Mouse (Mus musculus): ENCODE measurements around the gene Gm20388. TPM values are rescaled to one million over a fixed set of nuclear protein-coding genes. Genes with fewer than 3 reads are reported as not detected.

The Gm20388 gene
- polyA plus RNA-seq, 1 experiment from 2014 or later: not detected

- DNase-seq (ENCODE audit: low spot score): no peak
- no peaks in the 10 kb centered on the region for H3K27me3 ChIP-seq (ENCODE audit: control insufficient read depth, insufficient read depth, low read length)
- no peaks in the 10 kb centered on the region for H3K9me3 ChIP-seq (ENCODE audit: control insufficient read depth, low read length)
- H3K4me2 ChIP-seq (ENCODE audit: low read depth, severe bottlenecking): no peak overlapping the region
- H3K36me3 ChIP-seq (ENCODE audit: control insufficient read depth, insufficient read depth, low read length): no peaks in the 10 kb centered on the region
- H3K27ac ChIP-seq (replicated peaks; ENCODE audit: low read depth, low read length): no peak overlapping the region
- H3K9ac ChIP-seq (ENCODE audit: low read length): no peak overlapping the region
- no peak for ATAC-seq (ENCODE audit: insufficient number of reproducible peaks, low FRiP score, low TSS enrichment, low read depth)
- peaks cover 18% of the 10 kb centered on the region for H3K4me1 ChIP-seq (ENCODE audit: control insufficient read depth, insufficient read depth, low read length)
- H3K4me3 ChIP-seq (ENCODE audit: low read depth, low read length): no peak overlapping the region
- 84% methylated on average over 7 of the region's 7 CpGs for WGBS
Measured at GRCm38 (mm10) chr8:122920890-122921289, 3010.2 kb downstream of the Gm20388 start.

GRCm38 (mm10) chr8:122922945-122923344, 3012.3 kb downstream of the Gm20388 start:
- no peaks in the 10 kb centered on the region for H3K36me3 ChIP-seq (ENCODE audit: control insufficient read depth, insufficient read depth, low read length)
- H3K4me3 ChIP-seq (ENCODE audit: low read depth, low read length): no peak overlapping the region
- DNase-seq (ENCODE audit: low spot score) (no peak), ATAC-seq (ENCODE audit: insufficient number of reproducible peaks, low FRiP score, low TSS enrichment, low read depth) (no peak)
- no peaks in the 10 kb centered on the region for H3K27me3 ChIP-seq (ENCODE audit: control insufficient read depth, insufficient read depth, low read length)
- WGBS: 83% methylated on average over 3 of the region's 3 CpGs
- no peak overlapping the region for H3K4me2 ChIP-seq (ENCODE audit: low read depth, severe bottlenecking)
- H3K4me1 ChIP-seq (ENCODE audit: control insufficient read depth, insufficient read depth, low read length): peaks cover 16% of the 10 kb centered on the region
- H3K27ac ChIP-seq (replicated peaks; ENCODE audit: low read depth, low read length): no peak overlapping the region
- no peak overlapping the region for H3K9ac ChIP-seq (ENCODE audit: low read length)
- no peaks in the 10 kb centered on the region for H3K9me3 ChIP-seq (ENCODE audit: control insufficient read depth, low read length)

- no peak overlapping the region for H3K9ac ChIP-seq (ENCODE audit: low read length)
- no peaks in the 10 kb centered on the region for H3K27me3 ChIP-seq (ENCODE audit: control insufficient read depth, insufficient read depth, low read length)
- H3K4me2 ChIP-seq (ENCODE audit: low read depth, severe bottlenecking): no peak overlapping the region
- no peaks in the 10 kb centered on the region for H3K9me3 ChIP-seq (ENCODE audit: control insufficient read depth, low read length)
- no peak overlapping the region for H3K27ac ChIP-seq (replicated peaks; ENCODE audit: low read depth, low read length)
- peaks cover 10% of the 10 kb centered on the region for H3K4me1 ChIP-seq (ENCODE audit: control insufficient read depth, insufficient read depth, low read length)
- 67% methylated on average over 7 of the region's 7 CpGs for WGBS
- DNase-seq (ENCODE audit: low spot score) (no peak), ATAC-seq (ENCODE audit: insufficient number of reproducible peaks, low FRiP score, low TSS enrichment, low read depth) (no peak)
- no peaks in the 10 kb centered on the region for H3K36me3 ChIP-seq (ENCODE audit: control insufficient read depth, insufficient read depth, low read length)
- H3K4me3 ChIP-seq (ENCODE audit: low read depth, low read length): no peak overlapping the region
Measured at GRCm38 (mm10) chr8:122923431-122924090, 3012.9 kb downstream of the Gm20388 start.

GRCm38 (mm10) chr8:122924091-122924490, 3013.4 kb downstream of the Gm20388 start:
- WGBS: 77% methylated on average over 6 of the region's 6 CpGs
- Histone ChIP-seq H3K36me3 (ENCODE audit: control insufficient read depth, insufficient read depth, low read length) (no peaks in the 10 kb centered on the region), H3K4me3 (ENCODE audit: low read depth, low read length) (no peak overlapping the region), H3K4me2 (ENCODE audit: low read depth, severe bottlenecking) (no peak overlapping the region), H3K9me3 (ENCODE audit: control insufficient read depth, low read length) (no peaks in the 10 kb centered on the region), H3K27me3 (ENCODE audit: control insufficient read depth, insufficient read depth, low read length) (no peaks in the 10 kb centered on the region), H3K9ac (ENCODE audit: low read length) (no peak overlapping the region), H3K4me1 (ENCODE audit: control insufficient read depth, insufficient read depth, low read length) (peaks cover 6% of the 10 kb centered on the region; the same call in 1 of the 2 replicates), H3K27ac (replicated peaks; ENCODE audit: low read depth, low read length) (no peak overlapping the region)
- DNase-seq (ENCODE audit: low spot score) (no peak), ATAC-seq (ENCODE audit: insufficient number of reproducible peaks, low FRiP score, low TSS enrichment, low read depth) (no peak)

GRCm38 (mm10) chr8:122925939-122926722, 3015.5 kb downstream of the Gm20388 start:
- Histone ChIP-seq H3K36me3 (ENCODE audit: control insufficient read depth, insufficient read depth, low read length) (no peaks in the 10 kb centered on the region), H3K27me3 (ENCODE audit: control insufficient read depth, insufficient read depth, low read length) (no peaks in the 10 kb centered on the region), H3K9ac (ENCODE audit: low read length) (no peak overlapping the region), H3K27ac (replicated peaks; ENCODE audit: low read depth, low read length) (no peak overlapping the region), H3K4me2 (ENCODE audit: low read depth, severe bottlenecking) (no peak overlapping the region), H3K4me3 (ENCODE audit: low read depth, low read length) (no peak overlapping the region), H3K9me3 (ENCODE audit: control insufficient read depth, low read length) (no peaks in the 10 kb centered on the region), H3K4me1 (ENCODE audit: control insufficient read depth, insufficient read depth, low read length) (peaks cover 6% of the 10 kb centered on the region; the same call in 1 of the 2 replicates)
- WGBS: 87% methylated on average over 8 of the region's 8 CpGs
- DNase-seq (ENCODE audit: low spot score) (no peak), ATAC-seq (ENCODE audit: insufficient number of reproducible peaks, low FRiP score, low TSS enrichment, low read depth) (no peak)

- Histone ChIP-seq H3K9ac (ENCODE audit: low read length) (no peak overlapping the region), H3K4me3 (ENCODE audit: low read depth, low read length) (no peak overlapping the region), H3K36me3 (ENCODE audit: control insufficient read depth, insufficient read depth, low read length) (no peaks in the 10 kb centered on the region), H3K4me2 (ENCODE audit: low read depth, severe bottlenecking) (no peak overlapping the region), H3K9me3 (ENCODE audit: control insufficient read depth, low read length) (no peaks in the 10 kb centered on the region), H3K4me1 (ENCODE audit: control insufficient read depth, insufficient read depth, low read length) (peaks cover 6% of the 10 kb centered on the region; the same call in 1 of the 2 replicates), H3K27ac (replicated peaks; ENCODE audit: low read depth, low read length) (no peak overlapping the region), H3K27me3 (ENCODE audit: control insufficient read depth, insufficient read depth, low read length) (no peaks in the 10 kb centered on the region)
- WGBS: 81% methylated on average over 7 of the region's 7 CpGs
- ATAC-seq (ENCODE audit: insufficient number of reproducible peaks, low FRiP score, low TSS enrichment, low read depth) (no peak), DNase-seq (ENCODE audit: low spot score) (no peak)
Measured at GRCm38 (mm10) chr8:122926782-122927181, 3016.1 kb downstream of the Gm20388 start.

GRCm38 (mm10) chr8:122927841-122928240, 3017.2 kb downstream of the Gm20388 start:
- H3K27ac ChIP-seq (replicated peaks; ENCODE audit: low read depth, low read length): no peak overlapping the region
- no peak overlapping the region for H3K4me2 ChIP-seq (ENCODE audit: low read depth, severe bottlenecking)
- no peak overlapping the region for H3K4me3 ChIP-seq (ENCODE audit: low read depth, low read length)
- H3K4me1 ChIP-seq (ENCODE audit: control insufficient read depth, insufficient read depth, low read length): peaks cover 6% of the 10 kb centered on the region; the same call in 1 of the 2 replicates
- H3K36me3 ChIP-seq (ENCODE audit: control insufficient read depth, insufficient read depth, low read length): no peaks in the 10 kb centered on the region
- no peaks in the 10 kb centered on the region for H3K9me3 ChIP-seq (ENCODE audit: control insufficient read depth, low read length)
- WGBS: 79% methylated on average over 3 of the region's 3 CpGs
- no peaks in the 10 kb centered on the region for H3K27me3 ChIP-seq (ENCODE audit: control insufficient read depth, insufficient read depth, low read length)
- DNase-seq (ENCODE audit: low spot score) (no peak), ATAC-seq (ENCODE audit: insufficient number of reproducible peaks, low FRiP score, low TSS enrichment, low read depth) (no peak)
- no peak overlapping the region for H3K9ac ChIP-seq (ENCODE audit: low read length)

GRCm38 (mm10) chr8:122928631-122929224, 3018.1 kb downstream of the Gm20388 start:
- H3K27ac ChIP-seq (replicated peaks; ENCODE audit: low read depth, low read length): no peak overlapping the region
- H3K9me3 ChIP-seq (ENCODE audit: control insufficient read depth, low read length): no peaks in the 10 kb centered on the region
- no peak for DNase-seq (ENCODE audit: low spot score)
- H3K36me3 ChIP-seq (ENCODE audit: control insufficient read depth, insufficient read depth, low read length): no peaks in the 10 kb centered on the region
- no peaks in the 10 kb centered on the region for H3K27me3 ChIP-seq (ENCODE audit: control insufficient read depth, insufficient read depth, low read length)
- no peak overlapping the region for H3K4me2 ChIP-seq (ENCODE audit: low read depth, severe bottlenecking)
- H3K9ac ChIP-seq (ENCODE audit: low read length): no peak overlapping the region
- no peak overlapping the region for H3K4me3 ChIP-seq (ENCODE audit: low read depth, low read length)
- H3K4me1 ChIP-seq (ENCODE audit: control insufficient read depth, insufficient read depth, low read length): peaks cover 3% of the 10 kb centered on the region; the same call in 1 of the 2 replicates
- no peak for ATAC-seq (ENCODE audit: insufficient number of reproducible peaks, low FRiP score, low TSS enrichment, low read depth)
- WGBS: 94% methylated on average over 7 of the region's 7 CpGs
